9 mouse cellular contexts compared by ENCODE assay signal in the genomic region with DNA sequence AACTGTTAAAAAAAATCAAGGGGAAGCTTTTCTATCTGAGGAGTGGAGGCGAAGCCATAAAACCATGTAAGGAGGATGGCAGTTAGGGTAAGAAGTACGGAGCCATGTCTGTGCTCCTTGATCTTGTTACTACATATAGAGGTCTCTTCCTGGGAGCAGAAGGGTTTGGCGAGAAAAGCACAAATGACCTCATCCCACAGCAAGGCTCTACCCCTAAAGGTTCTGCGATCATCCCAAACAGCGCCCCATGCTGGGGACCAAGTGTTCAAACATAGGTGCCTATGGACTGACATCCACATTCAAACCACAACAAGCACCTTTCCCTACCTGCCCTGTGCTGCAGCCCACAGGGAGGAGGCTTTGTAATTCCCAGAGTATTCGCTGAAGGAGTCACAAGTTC. TPM values are rescaled to one million over a fixed set of nuclear protein-coding genes. Genes with fewer than 3 reads are reported as not detected.
DNase-seq lines count a peak whose midpoint lies in the region; ATAC-seq and TF ChIP-seq lines count a peak whose summit lies in the region.
"Had no signal": no experiment of that assay in that cellular context is flagged by ENCODE, and none has a peak within 500 bp of the region (broad histone marks: within the 10 kb centered on the region; RNA-seq: fewer than 3 reads in every experiment).

No protein-coding gene starts in this region.

- H3K9ac ChIP-seq in forebrain, embryonic 15.5 days (replicated peaks): no peak overlapping the region
- no peak overlapping the region for H3K9ac ChIP-seq in hindbrain, postnatal 0 days (replicated peaks; ENCODE audit: low read length)
- H3K9ac ChIP-seq in liver, embryonic 12.5 days: no peak overlapping the region
- H3K9ac ChIP-seq in neural tube, embryonic 12.5 days: no peak overlapping the region

- TF ChIP-seq CTCF in lung, adult 2 months (IDR thresholded peaks at IDR 0.05; ENCODE audit: insufficient read depth, low read length): no peak
- TF ChIP-seq CTCF in hindbrain, postnatal 0 days (IDR thresholded peaks at IDR 0.05; ENCODE audit: low read depth): no peak

- TF ChIP-seq POLR2A in lung, adult 2 months (IDR thresholded peaks at IDR 0.05; ENCODE audit: borderline replicate concordance, extremely low read depth, low read depth, low read length): no peak

- no peaks in the 10 kb centered on the region for H3K9me3 ChIP-seq in forebrain, embryonic 15.5 days
- H3K9me3 ChIP-seq in hindbrain, postnatal 0 days (ENCODE audit: low read length): no peaks in the 10 kb centered on the region
- H3K9me3 ChIP-seq in liver, embryonic 12.5 days (replicated peaks): no peaks in the 10 kb centered on the region
- no peaks in the 10 kb centered on the region for H3K9me3 ChIP-seq in neural tube, embryonic 12.5 days

- no peaks in the 10 kb centered on the region for H3K4me1 ChIP-seq in lung, adult 2 months (ENCODE audit: control insufficient read depth, insufficient read depth, low read length)
- no peaks in the 10 kb centered on the region for H3K4me1 ChIP-seq in forebrain, embryonic 15.5 days
- H3K4me1 ChIP-seq in hindbrain, postnatal 0 days (ENCODE audit: insufficient read depth, low read length): no peaks in the 10 kb centered on the region
- no peaks in the 10 kb centered on the region; the same call in 1 of the 2 replicates for H3K4me1 ChIP-seq in liver, embryonic 12.5 days
- no peaks in the 10 kb centered on the region for H3K4me1 ChIP-seq in neural tube, embryonic 12.5 days

- DNase-seq in lung, adult 2 months: peak; percentile 22
- DNase-seq in lung, postnatal 36 days: no peak
- DNase-seq in adrenal gland, postnatal 25 days: peak; percentile 59
- peak; percentile 37 for DNase-seq in hindbrain, postnatal 0 days (ENCODE audit: low spot score)
- DNase-seq in adipocyte (ENCODE audit: low spot score): no peak

- peak; percentile 53; the same call in 1 of the 2 replicates for ATAC-seq in forebrain, embryonic 15.5 days (replicated peaks)
- ATAC-seq in hindbrain, postnatal 0 days: peak; percentile 81
- peak; percentile 40; the same call in 1 of the 2 replicates for ATAC-seq in liver, embryonic 12.5 days
- peak; percentile 74 for ATAC-seq in neural tube, embryonic 12.5 days (ENCODE audit: low FRiP score, low read depth)

- H3K36me3 ChIP-seq in forebrain, embryonic 15.5 days: no peaks in the 10 kb centered on the region
- H3K36me3 ChIP-seq in hindbrain, postnatal 0 days (ENCODE audit: insufficient read depth, low read length): no peaks in the 10 kb centered on the region
- H3K36me3 ChIP-seq in liver, embryonic 12.5 days: no peaks in the 10 kb centered on the region
- H3K36me3 ChIP-seq in neural tube, embryonic 12.5 days: no peaks in the 10 kb centered on the region

- WGBS in lung, adult 2 months: 42% methylated on average over 6 of the region's 6 CpGs
- WGBS in forebrain, embryonic 15.5 days: 51% methylated on average over 6 of the region's 6 CpGs
- 50% methylated on average over 6 of the region's 6 CpGs for WGBS in hindbrain, postnatal 0 days
- 39% methylated on average over 6 of the region's 6 CpGs for WGBS in liver, embryonic 12.5 days (ENCODE audit: insufficient replicate concordance)
- 47% methylated on average over 6 of the region's 6 CpGs for WGBS in neural tube, embryonic 12.5 days

- H3K27ac ChIP-seq in forebrain, embryonic 15.5 days (replicated peaks): no peak overlapping the region
- no peak overlapping the region for H3K27ac ChIP-seq in hindbrain, postnatal 0 days
- H3K27ac ChIP-seq in liver, embryonic 12.5 days: no peak overlapping the region
- no peak overlapping the region for H3K27ac ChIP-seq in neural tube, embryonic 12.5 days

- peak overlapping the region; percentile 33 for H3K4me2 ChIP-seq in forebrain, embryonic 15.5 days (replicated peaks)
- H3K4me2 ChIP-seq in hindbrain, postnatal 0 days (ENCODE audit: low read depth, low read length): peak overlapping the region; percentile 52
- H3K4me2 ChIP-seq in liver, embryonic 12.5 days: peak overlapping the region; percentile 47
- peak overlapping the region; percentile 42 for H3K4me2 ChIP-seq in neural tube, embryonic 12.5 days (replicated peaks)

- H3K27me3 ChIP-seq in forebrain, embryonic 15.5 days: no peaks in the 10 kb centered on the region
- no peaks in the 10 kb centered on the region for H3K27me3 ChIP-seq in hindbrain, postnatal 0 days (ENCODE audit: insufficient read depth, low read length)
- no peaks in the 10 kb centered on the region for H3K27me3 ChIP-seq in liver, embryonic 12.5 days (replicated peaks)
- H3K27me3 ChIP-seq in neural tube, embryonic 12.5 days (replicated peaks): no peaks in the 10 kb centered on the region

- no peak overlapping the region for H3K4me3 ChIP-seq in lung, adult 2 months (replicated peaks; ENCODE audit: extremely low read depth, low read depth, low read length)
- peak overlapping the region; percentile 23 for H3K4me3 ChIP-seq in forebrain, embryonic 15.5 days
- H3K4me3 ChIP-seq in hindbrain, postnatal 0 days (ENCODE audit: low read length): peak overlapping the region; percentile 16
- H3K4me3 ChIP-seq in liver, embryonic 12.5 days: peak overlapping the region; percentile 12; the same call in 1 of the 2 replicates
- no peak overlapping the region for H3K4me3 ChIP-seq in neural tube, embryonic 12.5 days

RNA-seq across cellular contexts. Expression of a gene that starts 21.8 kb away (rescaled TPM):
- 0.23 and 0.30 TPM in 2 replicates for polyA plus RNA-seq in lung, adult 2 months (2012; rRNA removed)
- 0.12 TPM in 1 of 2 replicates, not detected in the other for total RNA-seq in adrenal gland, postnatal 25 days (2021)
- polyA plus RNA-seq in forebrain, embryonic 15.5 days (2015; fragmentation: Nextera tagmentation; extraction: Ambion mirVana): not detected in 2 replicates
- total RNA-seq in hindbrain, postnatal 0 days (2014; rRNA removed): 0.04 TPM in 1 of 2 replicates, not detected in the other
- polyA plus RNA-seq in hindbrain, postnatal 0 days (2015; fragmentation: Nextera tagmentation; extraction: Ambion mirVana): 0.04 and 0.05 TPM in 2 replicates
- not detected in 2 replicates for polyA plus RNA-seq in liver, embryonic 12.5 days (2016; fragmentation: Nextera tagmentation; extraction: Ambion mirVana)
- polyA plus RNA-seq in neural tube, embryonic 12.5 days (2016; fragmentation: Nextera tagmentation; extraction: Ambion mirVana): not detected in 2 replicates

RNA-seq across cellular contexts. Expression of a gene that starts 38.3 kb away (rescaled TPM):
- polyA plus RNA-seq in lung, adult 2 months (2012; rRNA removed): not detected in 2 replicates
- not detected in 2 replicates for total RNA-seq in adrenal gland, postnatal 25 days (2021)
- polyA plus RNA-seq in forebrain, embryonic 15.5 days (2015; fragmentation: Nextera tagmentation; extraction: Ambion mirVana): not detected in 2 replicates
- not detected in 2 replicates for total RNA-seq in hindbrain, postnatal 0 days (2014; rRNA removed)
- not detected in 2 replicates for polyA plus RNA-seq in hindbrain, postnatal 0 days (2015; fragmentation: Nextera tagmentation; extraction: Ambion mirVana)
- not detected in 2 replicates for polyA plus RNA-seq in liver, embryonic 12.5 days (2016; fragmentation: Nextera tagmentation; extraction: Ambion mirVana)
- polyA plus RNA-seq in neural tube, embryonic 12.5 days (2016; fragmentation: Nextera tagmentation; extraction: Ambion mirVana): not detected in 2 replicates
- total RNA-seq: left cerebral cortex, postnatal 36 days had no signal

RNA-seq across cellular contexts. Expression of a gene that starts 40.7 kb away (rescaled TPM):
- polyA plus RNA-seq in lung, adult 2 months (2012; rRNA removed): 20.7 and 26.2 TPM in 2 replicates
- total RNA-seq in adrenal gland, postnatal 25 days (2021): 16.3 and 27.1 TPM in 2 replicates
- 0.74 and 0.86 TPM in 2 replicates for polyA plus RNA-seq in forebrain, embryonic 15.5 days (2015; fragmentation: Nextera tagmentation; extraction: Ambion mirVana)
- total RNA-seq in hindbrain, postnatal 0 days (2014; rRNA removed): 0.47 and 1.1 TPM in 2 replicates
- 2.0 and 2.5 TPM in 2 replicates for polyA plus RNA-seq in hindbrain, postnatal 0 days (2015; fragmentation: Nextera tagmentation; extraction: Ambion mirVana)
- 1.7 and 2.1 TPM in 2 replicates for polyA plus RNA-seq in liver, embryonic 12.5 days (2016; fragmentation: Nextera tagmentation; extraction: Ambion mirVana)
- polyA plus RNA-seq in neural tube, embryonic 12.5 days (2016; fragmentation: Nextera tagmentation; extraction: Ambion mirVana): 0.93 and 1.1 TPM in 2 replicates

Comparison
In these comparisons a context has a peak if more than half of its experiments do, and no peak if none do; other contexts are left out.
1. DNase-seq: peak in lung, adult 2 months (single experiment), adrenal gland, postnatal 25 days (single experiment) and hindbrain, postnatal 0 days (single experiment); none in lung, postnatal 36 days (single experiment) and adipocyte (single experiment).
2. H3K4me3 ChIP-seq: peak in forebrain, embryonic 15.5 days (single experiment), hindbrain, postnatal 0 days (single experiment) and liver, embryonic 12.5 days (single experiment); none in lung, adult 2 months (single experiment) and neural tube, embryonic 12.5 days (single experiment).
3. Peak in every context shown above with its lines, with median percentiles within 50 percentile points of each other: ATAC-seq and H3K4me2 ChIP-seq.